Mouse (Mus musculus) granulocyte monocyte progenitor cell, adult 5-6 weeks (primary cell): Measurements from ENCODE around the gene Ubl5. TPM values are rescaled to one million over a fixed set of nuclear protein-coding genes. Genes with fewer than 3 reads are reported as not detected.

Source experiments
- ATAC-seq: replicated peaks from 2 replicates; pipeline ENCODE4 v1.8.0; 2016; ENCODE audit warnings: mild to moderate bottlenecking, moderate TSS enrichment, inconsistent platforms; ENCODE audit not compliant: poor library complexity, severe bottlenecking
- total RNA-seq, 2 experiments: library from RNA; stranded (forward) in 1 of 2; stranded (reverse) in 1 of 2; fragments of 200-712, 200-1000 nt in 1 of 2; fragments of >200 nt in 1 of 2; fragmentation: Nextera tagmentation in 1 of 2; gene quantifications; 2 replicates each; pipeline ENCODE4 v1.2.3; 2014 to 2017

Ubl5 gene
- total RNA-seq, 2 experiments from 2014 or later: 107 to 544 TPM

DNA sequence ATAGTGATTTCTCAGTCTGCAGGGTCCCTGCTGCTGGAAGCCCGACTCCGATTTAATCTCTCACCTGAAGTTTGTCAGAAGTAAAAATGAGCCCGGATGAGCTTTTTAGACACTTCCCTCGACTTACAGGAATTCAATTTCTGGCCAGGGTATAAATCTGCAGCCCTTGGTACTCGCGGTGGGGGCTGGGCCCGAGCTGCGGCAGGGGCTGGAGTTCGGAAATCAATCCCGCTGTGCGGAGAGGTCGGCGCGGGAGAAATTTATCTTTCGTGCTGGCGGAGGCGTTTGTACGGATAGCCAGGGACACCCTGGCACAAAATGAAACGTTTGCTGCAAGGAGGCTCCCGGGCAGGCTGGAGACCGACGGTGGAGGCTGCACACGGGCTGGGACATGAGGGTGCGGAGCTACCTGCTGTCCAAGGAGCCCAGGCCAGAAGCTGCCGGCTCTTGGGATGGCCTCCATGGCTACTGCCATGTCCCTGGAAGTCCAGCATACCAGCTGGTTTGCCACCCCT is 52.1 kb downstream of the Ubl5 start:
- no peak for ATAC-seq

- ATAC-seq: peak; percentile 16
These were observed 53.5 kb downstream of the Ubl5 start for GRCm38 (mm10) chr9:20696107-20696712.

Other genes starting within 250 kb of the Ubl5 start
- 19.6 and 28.9 TPM in 2 replicates for gene Zfp26, start 182.7 kb upstream of the Ubl5 start, total RNA-seq (2014; fragmentation: Nextera tagmentation)
- 21.0 and 29.0 TPM in 2 replicates for gene Zfp26, start 182.7 kb upstream of the Ubl5 start, total RNA-seq (2017)
- 18.3 and 22.9 TPM in 2 replicates for gene Zfp426, start 150.1 kb upstream of the Ubl5 start, total RNA-seq (2014; fragmentation: Nextera tagmentation)
- 22.1 and 22.6 TPM in 2 replicates for gene Zfp426, start 150.1 kb upstream of the Ubl5 start, total RNA-seq (2017)
- 40.0 and 43.5 TPM in 2 replicates for gene Zfp266, start 121.5 kb upstream of the Ubl5 start, total RNA-seq (2014; fragmentation: Nextera tagmentation)
- gene Zfp266, start 121.5 kb upstream of the Ubl5 start, total RNA-seq (2017): 33.1 and 38.8 TPM in 2 replicates
- 7.1 and 7.3 TPM in 2 replicates for gene Zfp846, start 61.6 kb upstream of the Ubl5 start, total RNA-seq (2014; fragmentation: Nextera tagmentation)
- 4.7 and 13.0 TPM in 2 replicates for gene Zfp846, start 61.6 kb upstream of the Ubl5 start, total RNA-seq (2017)
- gene Fbxl12, start 1.9 kb downstream of the Ubl5 start, total RNA-seq (2014; fragmentation: Nextera tagmentation): 18.2 and 28.0 TPM in 2 replicates
- 3.7 and 6.3 TPM in 2 replicates for gene Fbxl12, start 1.9 kb downstream of the Ubl5 start, total RNA-seq (2017)
- 14.8 and 22.5 TPM in 2 replicates for gene Pin1, start 9.2 kb downstream of the Ubl5 start, total RNA-seq (2014; fragmentation: Nextera tagmentation)
- 16.1 and 22.4 TPM in 2 replicates for gene Pin1, start 9.2 kb downstream of the Ubl5 start, total RNA-seq (2017)
- not detected in 2 replicates for gene Olfm2, start 103.5 kb downstream of the Ubl5 start, total RNA-seq (2014; fragmentation: Nextera tagmentation)
- 0.09 TPM in 1 of 2 replicates, not detected in the other for gene Olfm2, start 103.5 kb downstream of the Ubl5 start, total RNA-seq (2017)
- gene Col5a3, start 172.2 kb downstream of the Ubl5 start, total RNA-seq (2014; fragmentation: Nextera tagmentation): 0.28 and 0.41 TPM in 2 replicates
- gene Col5a3, start 172.2 kb downstream of the Ubl5 start, total RNA-seq (2017): 0.60 and 0.62 TPM in 2 replicates
- gene Rdh8, start 175.6 kb downstream of the Ubl5 start, total RNA-seq (2014; fragmentation: Nextera tagmentation): not detected in 2 replicates
- gene Rdh8, start 175.6 kb downstream of the Ubl5 start, total RNA-seq (2017): not detected in 2 replicates
- 13.8 and 44.1 TPM in 2 replicates for gene A230050P20Rik, start 225.8 kb downstream of the Ubl5 start, total RNA-seq (2014; fragmentation: Nextera tagmentation)
- gene A230050P20Rik, start 225.8 kb downstream of the Ubl5 start, total RNA-seq (2017): 14.4 and 16.1 TPM in 2 replicates
- 1.5 and 2.5 TPM in 2 replicates for gene Angptl6, start 236.8 kb downstream of the Ubl5 start, total RNA-seq (2014; fragmentation: Nextera tagmentation)
- 0.52 and 1.4 TPM in 2 replicates for gene Angptl6, start 236.8 kb downstream of the Ubl5 start, total RNA-seq (2017)
- gene Ppan, start 245.3 kb downstream of the Ubl5 start, total RNA-seq (2014; fragmentation: Nextera tagmentation): 88.0 and 115 TPM in 2 replicates
- gene Ppan, start 245.3 kb downstream of the Ubl5 start, total RNA-seq (2017): 172 and 173 TPM in 2 replicates